Mouse (Mus musculus): ENCODE results near the gene Adarb2.

GRCm38 (mm10) chr13:8783686-8784307 lies 581.1 kb downstream of the Adarb2 start:
- TF ChIP-seq CTCF (IDR thresholded peaks at IDR 0.05; ENCODE audit: insufficient read depth, low read length) (no peak), POLR2A (IDR thresholded peaks at IDR 0.05; ENCODE audit: borderline replicate concordance, extremely low read depth, low read depth, low read length) (no peak)
